Mouse (Mus musculus): ENCODE measurements around the gene Klhdc8b. TPM values are rescaled to one million over a fixed set of nuclear protein-coding genes. Genes with fewer than 3 reads are reported as not detected.
A peak's percentile ranks its signal among the peaks of the same experiment; 100 is the strongest.

The Klhdc8b gene
- 66.4 and 69.1 TPM in 2 replicates for polyA plus RNA-seq (2015; fragmentation: Nextera tagmentation; extraction: Ambion mirVana)

- Histone ChIP-seq H3K4me1 (replicated peaks) (peaks cover 21% of the 10 kb centered on the region), H3K4me2 (peak within 1 kb of the TSS; percentile 80), H3K27me3 (peaks cover 7% of the 10 kb centered on the region), H3K9ac (peak within 1 kb of the TSS; percentile 91), H3K27ac (peak within 1 kb of the TSS; percentile 90), H3K36me3 (peaks cover 35% of the 10 kb centered on the region), H3K9me3 (no peaks in the 10 kb centered on the region), H3K4me3 (peak within 1 kb of the TSS; percentile 89)
- 27% methylated on average over 11 of the region's 11 CpGs for WGBS
- no peak for ATAC-seq (ENCODE audit: low FRiP score)
Measured at GRCm38 (mm10) chr9:108461181-108461631, at the start of gene Klhdc8b. TSS of gene Klhdc8b (minus strand) at chr9:108461581.

DNA sequence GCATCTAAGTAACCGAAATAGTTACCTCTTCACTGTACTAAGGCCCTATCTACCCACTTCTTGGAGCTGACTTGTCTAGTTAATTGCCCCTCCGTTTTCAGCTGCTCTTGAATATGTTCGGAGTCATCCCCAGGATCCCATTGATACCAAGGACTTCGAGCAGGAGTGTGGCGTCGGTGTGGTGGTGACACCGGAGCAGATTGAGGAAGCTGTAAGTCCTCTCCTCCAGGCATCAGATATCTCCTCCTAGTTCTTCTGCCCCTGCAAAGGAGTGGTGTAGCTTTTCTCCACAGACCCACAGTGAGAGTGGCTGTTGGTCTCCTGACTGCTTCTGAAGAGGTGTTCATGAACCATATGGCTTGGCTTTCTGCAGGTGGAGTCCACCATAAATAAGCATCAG, 47.4 kb upstream of the Klhdc8b start:
- ATAC-seq (ENCODE audit: low FRiP score): no peak
- peaks cover 19% of the 10 kb centered on the region for H3K4me1 ChIP-seq (replicated peaks)
- H3K27ac ChIP-seq: no peak overlapping the region
- peaks cover 41% of the 10 kb centered on the region for H3K36me3 ChIP-seq
- H3K4me2 ChIP-seq: peak overlapping the region; percentile 90
- H3K27me3 ChIP-seq: no peaks in the 10 kb centered on the region
- peak overlapping the region; percentile 79 for H3K9ac ChIP-seq
- WGBS: 88% methylated on average over 7 of the region's 7 CpGs
- no peaks in the 10 kb centered on the region for H3K9me3 ChIP-seq
- peak overlapping the region; percentile 71 for H3K4me3 ChIP-seq

- peaks cover 19% of the 10 kb centered on the region for H3K4me1 ChIP-seq (replicated peaks)
- no peaks in the 10 kb centered on the region for H3K27me3 ChIP-seq
- peak within 1 kb of the TSS; percentile 71 for H3K4me3 ChIP-seq
- peak; percentile 95 for ATAC-seq (ENCODE audit: low FRiP score)
- H3K9me3 ChIP-seq: no peaks in the 10 kb centered on the region
- peaks cover 41% of the 10 kb centered on the region for H3K36me3 ChIP-seq
- peak within 1 kb of the TSS; percentile 79 for H3K27ac ChIP-seq
- peak within 1 kb of the TSS; percentile 90 for H3K4me2 ChIP-seq
- under 1% methylated on average over 37 of the region's 37 CpGs for WGBS
- peak within 1 kb of the TSS; percentile 79 for H3K9ac ChIP-seq
Measured at GRCm38 (mm10) chr9:108507619-108508434, 46.4 kb upstream of the Klhdc8b start, which contains the start of gene Qars. TSS of gene Qars (plus strand) at chr9:108507706.

DNA sequence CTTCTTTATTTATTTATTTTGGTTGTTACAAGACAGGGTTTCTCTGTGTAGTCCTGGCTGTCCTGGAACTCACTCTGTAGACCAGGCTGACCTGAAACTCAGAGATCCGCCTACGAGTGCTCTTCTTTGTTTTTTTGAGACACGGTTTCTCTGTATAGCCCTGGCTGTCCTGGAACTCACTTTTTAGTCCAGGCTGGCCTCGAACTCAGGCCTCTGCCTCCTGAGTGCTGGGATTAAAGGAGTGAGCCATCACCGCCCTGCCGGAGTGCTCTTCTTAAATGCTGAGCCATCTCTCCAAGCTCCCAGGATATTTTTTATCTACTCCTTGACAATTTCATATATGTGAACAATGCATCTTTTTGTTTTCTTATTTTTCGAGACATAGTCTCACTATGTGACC, 45.5 kb upstream of the Klhdc8b start:
- Histone ChIP-seq H3K27ac (peak overlapping the region; percentile 79), H3K27me3 (no peaks in the 10 kb centered on the region)

DNA sequence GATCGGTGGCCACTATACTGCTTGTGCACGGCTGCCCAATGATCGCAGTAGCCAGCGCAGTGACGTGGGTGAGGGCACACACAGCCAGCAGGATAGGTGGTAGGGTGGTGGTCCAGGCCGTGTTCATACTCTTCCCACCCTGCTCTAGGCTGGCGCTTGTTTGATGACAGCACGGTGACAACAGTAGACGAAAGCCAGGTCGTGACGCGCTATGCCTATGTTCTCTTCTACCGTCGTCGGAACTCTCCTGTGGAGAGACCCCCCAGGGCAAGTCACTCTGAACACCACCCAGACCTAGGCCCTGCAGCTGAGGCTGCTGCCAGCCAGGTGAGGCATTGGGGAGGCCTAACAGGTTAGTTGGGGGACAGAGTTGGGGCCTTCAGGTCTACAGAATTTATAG, 38.6 kb upstream of the Klhdc8b start:
- no peak overlapping the region for H3K4me2 ChIP-seq
- H3K9ac ChIP-seq: no peak overlapping the region
- no peak for ATAC-seq (ENCODE audit: low FRiP score)
- H3K27ac ChIP-seq: no peak overlapping the region
- no peaks in the 10 kb centered on the region for H3K27me3 ChIP-seq
- peaks cover 88% of the 10 kb centered on the region for H3K36me3 ChIP-seq
- no peak overlapping the region for H3K4me3 ChIP-seq
- no peaks in the 10 kb centered on the region for H3K4me1 ChIP-seq (replicated peaks)
- H3K9me3 ChIP-seq: no peaks in the 10 kb centered on the region
- WGBS: 96% methylated on average over 15 of the region's 15 CpGs

More for the DNA sequence above, 45.5 kb upstream of the Klhdc8b start:
- Histone ChIP-seq H3K9me3 (no peaks in the 10 kb centered on the region), H3K36me3 (peaks cover 41% of the 10 kb centered on the region), H3K9ac (no peak overlapping the region), H3K4me2 (peak overlapping the region; percentile 90), H3K4me1 (replicated peaks) (peaks cover 19% of the 10 kb centered on the region), H3K4me3 (peak overlapping the region; percentile 71)
- WGBS: 92% methylated on average over 7 of the region's 7 CpGs
- ATAC-seq (ENCODE audit: low FRiP score): no peak

DNA sequence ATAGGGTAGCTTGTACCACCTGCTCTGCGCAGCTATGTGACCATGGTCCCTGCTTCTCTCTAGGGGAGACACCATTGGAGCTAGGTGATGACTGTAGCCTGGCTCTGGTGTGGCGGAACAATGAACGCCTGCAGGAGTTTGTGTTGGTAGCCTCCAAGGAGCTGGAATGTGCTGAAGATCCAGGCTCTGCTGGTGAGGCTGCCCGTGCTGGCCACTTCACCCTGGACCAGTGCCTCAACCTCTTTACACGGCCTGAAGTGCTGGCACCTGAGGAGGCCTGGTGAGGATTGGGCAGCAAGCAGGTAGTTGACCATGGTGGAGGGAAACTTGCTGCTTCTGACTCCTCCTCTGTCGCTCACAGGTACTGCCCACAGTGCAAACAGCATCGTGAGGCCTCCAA, 37.9 kb upstream of the Klhdc8b start:
- H3K4me3 ChIP-seq: no peak overlapping the region
- H3K4me1 ChIP-seq (replicated peaks): no peaks in the 10 kb centered on the region
- 96% methylated on average over 7 of the region's 7 CpGs for WGBS
- no peaks in the 10 kb centered on the region for H3K9me3 ChIP-seq
- no peak overlapping the region for H3K4me2 ChIP-seq
- ATAC-seq (ENCODE audit: low FRiP score): no peak
- H3K36me3 ChIP-seq: peaks cover 95% of the 10 kb centered on the region
- no peak overlapping the region for H3K27ac ChIP-seq
- no peak overlapping the region for H3K9ac ChIP-seq
- no peaks in the 10 kb centered on the region for H3K27me3 ChIP-seq

DNA sequence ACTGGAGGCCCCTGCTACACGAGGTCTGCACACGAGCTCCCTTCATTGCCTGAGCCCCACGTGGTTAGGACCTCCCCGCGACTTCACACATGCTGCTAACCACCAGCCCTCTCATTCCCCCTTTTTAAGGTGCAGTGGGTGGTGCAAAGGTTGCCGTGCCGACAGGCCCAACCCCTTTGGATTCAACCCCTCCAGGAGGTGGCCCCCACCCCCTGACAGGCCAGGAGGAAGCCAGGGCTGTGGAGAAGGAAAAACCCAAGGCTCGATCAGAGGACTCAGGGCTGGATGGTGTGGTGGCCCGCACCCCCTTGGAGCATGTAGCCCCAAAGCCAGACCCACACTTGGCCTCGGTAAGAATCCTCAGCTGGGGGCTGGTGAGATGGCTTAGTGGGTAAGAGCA, 33.5 kb upstream of the Klhdc8b start:
- H3K4me1 ChIP-seq (replicated peaks): peaks cover 22% of the 10 kb centered on the region
- no peak for ATAC-seq (ENCODE audit: low FRiP score)
- H3K9me3 ChIP-seq: no peaks in the 10 kb centered on the region
- peaks cover 80% of the 10 kb centered on the region for H3K36me3 ChIP-seq
- no peak overlapping the region for H3K4me2 ChIP-seq
- no peaks in the 10 kb centered on the region for H3K27me3 ChIP-seq
- H3K27ac ChIP-seq: no peak overlapping the region
- no peak overlapping the region for H3K4me3 ChIP-seq
- no peak overlapping the region for H3K9ac ChIP-seq
- 87% methylated on average over 10 of the region's 10 CpGs for WGBS

DNA sequence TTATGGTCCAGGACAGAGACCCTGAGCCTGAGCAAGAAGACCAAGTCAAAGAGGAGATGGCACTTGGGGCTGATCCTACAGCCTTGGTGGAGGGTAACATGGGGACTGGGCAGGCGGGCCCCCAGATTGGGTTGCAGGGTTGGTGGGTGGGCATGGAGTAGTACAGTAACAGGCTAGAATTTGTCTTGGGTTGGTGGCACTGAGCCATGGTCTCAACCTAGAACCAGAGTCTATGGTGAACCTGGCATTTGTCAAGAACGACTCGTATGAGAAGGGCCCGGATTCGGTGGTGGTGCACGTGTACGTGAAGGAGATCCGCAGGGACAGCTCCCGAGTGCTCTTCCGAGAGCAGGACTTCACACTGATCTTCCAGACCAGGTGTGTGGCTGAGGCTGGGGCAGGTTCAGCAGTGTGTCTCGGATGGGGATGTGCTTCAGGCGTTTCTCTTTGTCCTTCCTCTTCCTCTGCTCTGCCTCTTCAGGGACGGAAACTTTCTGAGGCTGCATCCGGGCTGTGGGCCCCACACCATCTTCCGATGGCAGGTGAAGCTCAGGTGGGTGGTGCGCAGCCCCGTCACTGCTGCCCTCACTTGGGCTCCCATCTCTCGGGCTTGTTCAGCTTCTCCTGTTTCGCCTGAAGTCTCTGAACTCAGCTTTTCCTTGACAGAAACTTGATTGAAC, 32.9 kb upstream of the Klhdc8b start:
- WGBS: 97% methylated on average over 19 of the region's 19 CpGs
- peaks cover 26% of the 10 kb centered on the region for H3K4me1 ChIP-seq (replicated peaks)
- no peaks in the 10 kb centered on the region for H3K9me3 ChIP-seq
- no peak overlapping the region for H3K4me2 ChIP-seq
- peaks cover 74% of the 10 kb centered on the region for H3K36me3 ChIP-seq
- H3K4me3 ChIP-seq: no peak overlapping the region
- no peak overlapping the region for H3K27ac ChIP-seq
- no peaks in the 10 kb centered on the region for H3K27me3 ChIP-seq
- ATAC-seq (ENCODE audit: low FRiP score): no peak
- H3K9ac ChIP-seq: no peak overlapping the region

GRCm38 (mm10) chr9:108493246-108493645, 31.9 kb upstream of the Klhdc8b start:
- no peak for ATAC-seq (ENCODE audit: low FRiP score)
- Histone ChIP-seq H3K4me2 (no peak overlapping the region), H3K4me3 (no peak overlapping the region), H3K9ac (no peak overlapping the region), H3K27ac (no peak overlapping the region), H3K4me1 (replicated peaks) (peaks cover 26% of the 10 kb centered on the region), H3K27me3 (no peaks in the 10 kb centered on the region), H3K9me3 (no peaks in the 10 kb centered on the region), H3K36me3 (peaks cover 68% of the 10 kb centered on the region)
- 98% methylated on average over 8 of the region's 8 CpGs for WGBS

- peak overlapping the region; percentile 95 for H3K9ac ChIP-seq
- peaks cover 60% of the 10 kb centered on the region for H3K36me3 ChIP-seq
- no peaks in the 10 kb centered on the region for H3K27me3 ChIP-seq
- 89% methylated on average over 16 of the region's 16 CpGs for WGBS
- peaks cover 26% of the 10 kb centered on the region for H3K4me1 ChIP-seq (replicated peaks)
- no peaks in the 10 kb centered on the region for H3K9me3 ChIP-seq
- peak overlapping the region; percentile 30 for H3K27ac ChIP-seq
- no peak for ATAC-seq (ENCODE audit: low FRiP score)
- peak overlapping the region; percentile 96 for H3K4me2 ChIP-seq
- H3K4me3 ChIP-seq: peak overlapping the region; percentile 99
Measured at GRCm38 (mm10) chr9:108492043-108492750, 30.8 kb upstream of the Klhdc8b start.

DNA sequence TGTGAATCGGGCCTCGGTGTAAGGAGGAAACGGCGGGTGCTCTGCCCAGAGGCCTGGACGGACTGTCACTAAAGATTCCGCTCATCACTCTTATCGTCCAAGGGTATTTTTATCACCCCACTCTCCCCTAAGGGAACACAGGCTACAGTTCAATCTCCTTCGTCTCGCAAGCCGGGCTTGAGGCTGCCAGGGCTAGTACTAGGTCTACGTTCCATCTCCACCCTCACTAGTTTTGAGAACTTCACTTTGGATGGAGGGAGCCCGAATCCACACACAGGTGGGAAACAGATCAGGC, 29.9 kb upstream of the Klhdc8b start:
- Histone ChIP-seq H3K4me2 (peak overlapping the region; percentile 96), H3K27me3 (no peaks in the 10 kb centered on the region), H3K4me1 (replicated peaks) (peaks cover 26% of the 10 kb centered on the region), H3K9me3 (no peaks in the 10 kb centered on the region), H3K27ac (peak overlapping the region; percentile 97), H3K36me3 (peaks cover 59% of the 10 kb centered on the region), H3K9ac (peak overlapping the region; percentile 95), H3K4me3 (peak overlapping the region; percentile 99)
- no peak for ATAC-seq (ENCODE audit: low FRiP score)
- WGBS: 11% methylated on average over 12 of the region's 12 CpGs
